ENCODE assay signal across 26 mouse cellular contexts in the genomic region with DNA sequence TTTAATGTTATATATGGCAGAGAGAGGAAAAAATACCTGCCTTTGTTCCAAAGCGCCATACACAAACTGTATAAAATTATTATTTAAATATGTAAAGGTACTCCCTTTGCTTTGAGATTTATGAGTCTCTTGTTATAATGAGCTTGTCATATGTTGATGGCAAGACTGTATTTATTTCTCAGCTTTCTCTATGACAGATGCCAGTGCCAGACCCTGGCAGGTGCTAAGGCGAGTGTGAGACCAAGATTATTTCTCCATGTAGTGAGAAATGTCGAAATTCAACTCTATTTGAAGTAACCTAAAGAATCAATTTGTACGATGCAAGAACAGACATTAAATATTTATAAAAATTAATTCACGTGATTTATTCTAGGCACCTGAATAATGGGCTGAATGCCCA. TPM values are rescaled to one million over a fixed set of nuclear protein-coding genes. Genes with fewer than 3 reads are reported as not detected.
DNase-seq lines count a peak whose midpoint lies in the region; ATAC-seq lines count a peak whose summit lies in the region.
"Had no signal": no experiment of that assay in that cellular context is flagged by ENCODE, and none has a peak within 500 bp of the region (broad histone marks: within the 10 kb centered on the region; RNA-seq: fewer than 3 reads in every experiment).

No protein-coding gene starts in this region.

- peaks cover 13% of the 10 kb centered on the region for H3K4me1 ChIP-seq in forebrain, embryonic 16.5 days (replicated peaks; ENCODE audit: control insufficient read depth, insufficient read depth, low read length)
- H3K4me1 ChIP-seq in forebrain, embryonic 13.5 days: 0 out of 2 replicates have a peak, but pooled peaks cover 10% of the 10 kb centered on the region
- peaks cover 7% of the 10 kb centered on the region; the same call in 1 of the 2 replicates for H3K4me1 ChIP-seq in limb, embryonic 10.5 days
- H3K4me1 ChIP-seq: heart, embryonic 12.5 days; hindbrain, embryonic 10.5 days; intestine, embryonic 15.5 days had no signal

- no peaks in the 10 kb centered on the region for H3K36me3 ChIP-seq in forebrain, embryonic 16.5 days (ENCODE audit: control insufficient read depth, insufficient read depth)
- H3K36me3 ChIP-seq in forebrain, embryonic 13.5 days (ENCODE audit: poor library complexity, severe bottlenecking): no peaks in the 10 kb centered on the region
- no peaks in the 10 kb centered on the region for H3K36me3 ChIP-seq in limb, embryonic 10.5 days
- H3K36me3 ChIP-seq: embryonic facial prominence, embryonic 12.5 days; embryonic facial prominence, embryonic 15.5 days; heart, embryonic 12.5 days; heart, embryonic 15.5 days; hindbrain, embryonic 10.5 days; hindbrain, embryonic 13.5 days; intestine, embryonic 15.5 days had no signal

- DNase-seq in cerebellum, postnatal 14 days: peak; percentile 34 to 61
- DNase-seq in cerebellum, adult 18-20 months: no peak
- peak; percentile 16 for DNase-seq in brain, embryonic 18.5 days (ENCODE audit: low read depth, low spot score)
- DNase-seq in limb, embryonic 10.5 days (ENCODE audit: low spot score): no peak
- DNase-seq: adrenal gland, adult 2 months; adrenal gland, postnatal 14 days; cerebellum, adult 11 months; forebrain, postnatal 0 days; gastrocnemius, adult 2 months; gastrocnemius, postnatal 14 days; heart, postnatal 10 days; heart, postnatal 36 days; kidney, adult 11 months; kidney, adult 8-10 months had no signal

- WGBS in forebrain, embryonic 16.5 days: 62% methylated on average over 5 of the region's 5 CpGs
- WGBS in forebrain, embryonic 13.5 days: 84% methylated on average over 5 of the region's 5 CpGs
- 89% methylated on average over 5 of the region's 5 CpGs for WGBS in limb, embryonic 10.5 days

- H3K9me3 ChIP-seq in forebrain, embryonic 16.5 days (ENCODE audit: control insufficient read depth, low read length): no peaks in the 10 kb centered on the region
- H3K9me3 ChIP-seq in forebrain, embryonic 13.5 days (replicated peaks): no peaks in the 10 kb centered on the region
- no peaks in the 10 kb centered on the region for H3K9me3 ChIP-seq in limb, embryonic 10.5 days (replicated peaks)
- H3K9me3 ChIP-seq: embryonic facial prominence, embryonic 12.5 days; embryonic facial prominence, embryonic 15.5 days; heart, embryonic 12.5 days; heart, embryonic 15.5 days; hindbrain, embryonic 10.5 days; hindbrain, embryonic 13.5 days; intestine, embryonic 15.5 days had no signal

- no peak overlapping the region for H3K9ac ChIP-seq in forebrain, embryonic 16.5 days (replicated peaks; ENCODE audit: low read depth, low read length)
- no peak overlapping the region for H3K9ac ChIP-seq in forebrain, embryonic 13.5 days
- H3K9ac ChIP-seq: embryonic facial prominence, embryonic 12.5 days; embryonic facial prominence, embryonic 15.5 days; forebrain, postnatal 0 days; heart, embryonic 12.5 days; heart, embryonic 15.5 days; hindbrain, embryonic 13.5 days; intestine, embryonic 15.5 days had no signal

- no peak overlapping the region for H3K27ac ChIP-seq in forebrain, embryonic 16.5 days (ENCODE audit: low read length)
- no peak overlapping the region for H3K27ac ChIP-seq in forebrain, embryonic 13.5 days
- H3K27ac ChIP-seq in limb, embryonic 10.5 days: no peak overlapping the region
- H3K27ac ChIP-seq: gastrocnemius, adult 2 months; heart, embryonic 15.5 days; hindbrain, embryonic 10.5 days; hindbrain, embryonic 13.5 days; intestine, embryonic 15.5 days had no signal

- H3K27me3 ChIP-seq in forebrain, embryonic 16.5 days (replicated peaks; ENCODE audit: control insufficient read depth, insufficient read depth, low read length): no peaks in the 10 kb centered on the region
- no peaks in the 10 kb centered on the region for H3K27me3 ChIP-seq in forebrain, embryonic 13.5 days
- H3K27me3 ChIP-seq in limb, embryonic 10.5 days (ENCODE audit: low read depth, poor library complexity, severe bottlenecking): no peaks in the 10 kb centered on the region
- H3K27me3 ChIP-seq: embryonic facial prominence, embryonic 12.5 days; embryonic facial prominence, embryonic 15.5 days; heart, embryonic 12.5 days; heart, embryonic 15.5 days; hindbrain, embryonic 13.5 days; intestine, embryonic 15.5 days had no signal

- H3K4me2 ChIP-seq in forebrain, embryonic 16.5 days (ENCODE audit: low read length): no peak overlapping the region
- H3K4me2 ChIP-seq in forebrain, embryonic 13.5 days: no peak overlapping the region
- H3K4me2 ChIP-seq: embryonic facial prominence, embryonic 12.5 days; embryonic facial prominence, embryonic 15.5 days; heart, embryonic 12.5 days; heart, embryonic 15.5 days; hindbrain, embryonic 13.5 days; intestine, embryonic 15.5 days had no signal

- peak; percentile 61; the same call in 1 of the 2 replicates for ATAC-seq in forebrain, embryonic 16.5 days
- no peak for ATAC-seq in forebrain, embryonic 13.5 days
- ATAC-seq: CD4-positive, CD25-positive, alpha-beta regulatory T cell, adult 4 months; forebrain, postnatal 0 days; hindbrain, embryonic 16.5 days; intestine, embryonic 15.5 days had no signal

- H3K4me3 ChIP-seq in forebrain, embryonic 16.5 days (replicated peaks; ENCODE audit: low read length): no peak overlapping the region
- H3K4me3 ChIP-seq in forebrain, embryonic 13.5 days: no peak overlapping the region
- H3K4me3 ChIP-seq in limb, embryonic 10.5 days: no peak overlapping the region
- H3K4me3 ChIP-seq: embryonic facial prominence, embryonic 12.5 days; embryonic facial prominence, embryonic 15.5 days; gastrocnemius, adult 2 months; heart, embryonic 12.5 days; heart, embryonic 15.5 days; hindbrain, embryonic 10.5 days; hindbrain, embryonic 13.5 days; intestine, embryonic 15.5 days had no signal

RNA-seq across cellular contexts. Expression of gene Npvf, which starts 3.8 kb away (rescaled TPM):
- polyA plus RNA-seq in forebrain, embryonic 16.5 days (2015; fragmentation: Nextera tagmentation; extraction: Ambion mirVana): not detected in 2 replicates
- not detected in 2 replicates for polyA plus RNA-seq in forebrain, embryonic 13.5 days (2015; fragmentation: Nextera tagmentation; extraction: Ambion mirVana)
- polyA plus RNA-seq in limb, embryonic 10.5 days (2016; fragmentation: Nextera tagmentation; extraction: Ambion mirVana): not detected in 2 replicates
- polyA plus RNA-seq: adrenal gland, adult 2 months; C2C12; CD4-positive, CD25-positive, alpha-beta regulatory T cell, adult 4 months; embryonic facial prominence, embryonic 12.5 days; embryonic facial prominence, embryonic 15.5 days; heart, embryonic 12.5 days; hindbrain, embryonic 10.5 days; hindbrain, embryonic 13.5 days; intestine, embryonic 15.5 days had no signal

Comparison
In these comparisons a context has a peak if more than half of its experiments do, and no peak if none do; other contexts are left out.
1. DNase-seq: peak in cerebellum, postnatal 14 days (2 of 2) and brain, embryonic 18.5 days (single experiment); none in cerebellum, adult 18-20 months (0 of 2) and limb, embryonic 10.5 days (single experiment).